Mouse (Mus musculus) testis, postnatal 14 days (tissue): Measurements from ENCODE around the gene Ramp2.
A peak's percentile ranks its signal among the peaks of the same experiment; 100 is the strongest.

Source experiments
- DNase-seq: peaks from one replicate; pipeline ENCODE4 v3.0.0; 2021; ENCODE audit warnings: low spot score

The Ramp2 gene

GRCm38 (mm10) chr11:101235429-101235828 is 10.4 kb upstream of the Ramp2 start:
- DNase-seq = no peak

GRCm38 (mm10) chr11:101236782-101237181 is 9.0 kb upstream of the Ramp2 start:
- DNase-seq = no peak

GRCm38 (mm10) chr11:101238071-101238647 is 7.7 kb upstream of the Ramp2 start:
- DNase-seq = no peak

- DNase-seq = no peak
These were observed 757 bp upstream of the Ramp2 start for GRCm38 (mm10) chr11:101245071-101245470.

- DNase-seq = no peak
These were observed 829 bp downstream of the Ramp2 start for GRCm38 (mm10) chr11:101246702-101247012.

DNA sequence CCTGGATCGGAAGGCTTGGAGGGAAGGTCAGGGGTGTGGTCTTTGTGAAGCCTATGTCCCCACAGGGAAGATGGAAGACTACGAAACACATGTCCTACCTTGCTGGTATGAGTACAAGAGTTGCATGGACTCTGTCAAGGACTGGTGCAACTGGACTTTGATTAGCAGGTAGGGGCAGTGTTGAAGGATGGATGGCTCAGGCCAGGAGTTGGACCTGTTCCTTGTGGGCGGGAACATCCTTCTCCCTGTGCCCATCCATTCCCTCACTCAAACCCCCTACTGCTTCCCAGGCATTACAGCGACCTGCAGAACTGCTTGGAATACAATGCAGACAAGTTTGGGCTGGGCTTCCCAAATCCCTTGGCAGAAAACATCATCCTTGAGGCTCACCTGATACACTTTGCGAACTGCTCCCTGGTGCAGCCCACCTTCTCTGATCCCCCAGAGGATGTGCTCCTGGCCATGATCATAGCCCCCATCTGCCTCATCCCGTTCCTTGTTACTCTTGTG is 1.7 kb downstream of the Ramp2 start:
- no peak for DNase-seq

DNA sequence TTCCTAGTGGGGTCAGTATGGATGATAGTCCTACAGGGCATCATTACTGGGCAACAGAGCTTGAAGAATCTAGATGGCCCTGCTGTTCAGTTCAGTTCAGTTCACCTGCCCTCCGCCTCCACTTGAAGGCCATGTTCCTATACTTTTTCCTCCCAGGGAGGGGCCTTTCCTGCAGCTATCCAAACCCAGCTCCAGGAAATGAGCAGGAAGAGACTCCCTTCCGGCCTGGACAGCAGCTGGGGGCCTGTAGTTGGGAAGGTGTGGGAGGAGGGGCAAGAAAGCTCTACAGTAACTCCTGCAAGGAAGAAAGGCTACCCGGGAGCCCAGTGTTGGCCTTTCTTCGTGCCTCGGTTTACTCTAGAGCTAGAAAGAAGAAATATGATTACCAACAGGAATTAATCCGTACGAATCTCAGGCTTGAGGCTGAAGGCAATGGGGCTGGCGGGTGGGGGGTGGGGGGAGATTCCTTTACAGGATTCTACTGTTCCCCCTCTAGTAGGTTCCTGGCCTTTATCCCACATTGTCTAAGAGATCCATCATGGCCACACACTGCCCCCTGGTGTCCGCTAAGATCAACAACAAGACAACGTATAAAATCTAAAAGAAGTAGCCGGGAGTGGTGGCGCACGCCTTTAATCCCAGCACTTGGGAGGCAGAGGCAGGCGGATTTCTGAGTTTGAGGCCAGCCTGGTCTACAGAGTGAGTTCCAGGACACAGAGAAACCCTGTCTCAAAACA is 2.6 kb downstream of the Ramp2 start:
- DNase-seq = peak; percentile 52

GRCm38 (mm10) chr11:101251031-101251430 is 5.2 kb downstream of the Ramp2 start:
- DNase-seq = no peak

GRCm38 (mm10) chr11:101252941-101253340 is 7.1 kb downstream of the Ramp2 start:
- DNase-seq = no peak

GRCm38 (mm10) chr11:101253613-101254389 is 8.0 kb downstream of the Ramp2 start, which contains the start of gene Vps25:
Vps25 (plus strand) TSS chr11:101253707.
- peak; percentile 87 for DNase-seq

- DNase-seq = no peak
These were observed 10.3 kb downstream of the Ramp2 start for GRCm38 (mm10) chr11:101255826-101256775.

- peak; percentile 85 for DNase-seq
These were observed 13.5 kb downstream of the Ramp2 start for GRCm38 (mm10) chr11:101259261-101259712.

DNA sequence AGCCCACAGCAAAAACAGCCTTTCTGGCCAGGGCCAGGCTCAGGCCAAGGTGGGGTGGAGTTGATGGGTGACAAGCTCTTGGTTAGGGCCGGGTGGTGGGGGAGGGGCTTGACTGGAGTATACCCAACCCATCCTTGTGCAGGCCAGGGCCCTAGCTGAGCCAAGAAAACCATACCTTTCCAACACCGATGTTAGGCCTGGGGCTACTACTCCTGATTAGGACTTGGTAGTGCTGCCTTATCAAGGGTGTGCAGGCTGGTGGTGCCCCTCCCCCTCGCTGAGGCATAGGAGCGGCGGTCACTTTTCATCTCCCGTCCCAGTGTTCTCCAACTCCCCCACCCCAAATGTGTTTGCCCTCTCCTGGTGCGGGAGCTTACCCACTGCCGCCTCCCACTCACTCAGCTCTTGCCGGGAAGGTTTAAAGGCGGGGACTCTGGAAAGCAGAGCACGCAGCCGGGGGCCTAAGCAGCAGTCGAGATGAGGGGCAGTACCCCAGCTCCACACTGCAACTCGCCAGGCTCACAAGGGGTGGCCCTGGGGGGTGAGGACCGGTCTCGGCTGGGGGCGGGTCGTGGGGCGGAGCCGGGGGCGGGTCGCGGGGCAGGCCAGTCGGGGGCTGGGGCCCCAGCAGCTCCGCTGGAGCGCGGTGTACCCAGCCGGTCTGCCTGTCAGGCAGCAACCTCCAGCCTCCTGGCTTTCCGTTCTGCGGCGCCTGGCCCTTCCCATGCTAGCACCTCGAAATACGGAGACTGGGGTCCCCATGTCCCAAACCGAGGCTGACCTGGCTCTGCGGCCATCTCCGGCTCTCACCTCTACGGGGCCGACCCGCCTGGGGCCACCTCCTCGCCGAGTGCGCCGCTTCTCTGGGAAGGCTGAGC is 14.4 kb downstream of the Ramp2 start, which contains the start of gene Wnk4:
Wnk4 (plus strand) TSS at position 620 of the 878 bp plus-strand sequence.
- peak; percentile 71 for DNase-seq

- DNase-seq = no peak
These were observed 15.1 kb downstream of the Ramp2 start for GRCm38 (mm10) chr11:101260826-101261380.

DNA sequence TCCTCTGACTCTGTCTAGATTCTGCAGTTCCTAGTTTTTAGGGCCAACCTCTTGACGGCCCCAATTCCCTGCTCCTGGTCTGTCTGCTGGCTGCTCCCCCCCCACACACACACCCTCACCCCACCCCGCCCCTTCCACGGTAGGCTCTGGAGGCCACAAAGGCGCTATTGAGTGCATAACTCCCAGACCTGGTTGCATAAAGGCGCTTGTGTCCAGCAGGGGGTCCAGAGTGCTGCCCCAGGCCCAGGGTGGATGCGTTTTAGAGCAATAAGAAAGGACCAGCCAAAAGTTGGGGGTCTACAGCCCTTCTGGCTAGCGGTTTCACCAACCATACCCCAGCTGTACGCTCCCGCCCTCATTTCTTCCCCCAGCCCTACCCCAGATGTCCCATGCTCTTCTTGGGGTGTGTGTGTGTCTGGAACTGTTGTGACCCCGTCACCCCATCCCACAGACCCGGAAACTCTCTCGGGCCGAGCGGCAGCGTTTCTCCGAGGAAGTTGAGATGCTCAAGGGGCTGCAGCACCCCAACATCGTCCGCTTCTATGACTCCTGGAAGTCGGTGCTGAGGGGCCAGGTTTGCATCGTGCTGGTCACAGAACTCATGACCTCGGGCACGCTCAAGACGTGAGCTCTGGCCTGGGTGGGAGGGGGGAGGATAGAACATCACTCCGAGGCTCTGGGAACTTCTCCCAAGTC is 16.6 kb downstream of the Ramp2 start:
- DNase-seq = no peak

DNA sequence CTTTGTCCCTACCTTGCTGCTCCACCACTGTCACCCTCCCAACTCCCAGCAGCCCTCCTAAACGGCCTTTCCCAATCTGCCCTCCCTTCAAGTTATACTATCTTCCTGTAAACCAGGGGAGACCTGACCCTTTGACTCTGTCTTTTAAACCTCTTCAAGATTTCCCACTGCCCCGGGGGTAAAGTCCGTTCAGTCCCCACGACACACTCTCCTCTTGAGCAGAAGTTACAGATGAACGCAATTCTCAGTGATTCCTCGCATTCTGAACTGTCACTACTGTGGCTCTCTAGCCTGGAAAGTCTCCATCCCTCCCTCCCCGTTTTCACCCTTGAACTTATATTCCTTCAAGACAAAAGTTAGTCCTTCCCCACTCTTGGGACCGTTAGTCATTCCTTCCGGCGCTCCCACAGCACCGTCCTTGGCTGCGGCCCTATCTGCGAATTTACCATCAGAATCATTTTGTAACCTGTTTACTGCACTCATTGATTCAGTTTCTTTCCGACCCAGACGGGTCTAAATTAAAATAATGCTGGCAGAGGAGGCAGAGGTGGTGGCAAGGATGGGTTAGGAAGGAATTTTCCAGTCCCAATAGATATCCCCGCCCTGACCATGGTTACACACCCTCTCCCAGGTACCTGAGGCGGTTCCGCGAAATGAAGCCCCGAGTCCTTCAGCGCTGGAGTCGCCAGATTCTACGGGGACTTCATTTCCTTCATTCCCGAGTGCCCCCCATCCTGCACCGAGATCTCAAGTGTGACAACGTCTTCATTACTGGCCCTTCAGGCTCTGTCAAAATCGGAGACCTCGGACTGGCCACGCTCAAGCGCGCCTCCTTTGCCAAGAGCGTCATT is 17.5 kb downstream of the Ramp2 start:
- no peak for DNase-seq

DNA sequence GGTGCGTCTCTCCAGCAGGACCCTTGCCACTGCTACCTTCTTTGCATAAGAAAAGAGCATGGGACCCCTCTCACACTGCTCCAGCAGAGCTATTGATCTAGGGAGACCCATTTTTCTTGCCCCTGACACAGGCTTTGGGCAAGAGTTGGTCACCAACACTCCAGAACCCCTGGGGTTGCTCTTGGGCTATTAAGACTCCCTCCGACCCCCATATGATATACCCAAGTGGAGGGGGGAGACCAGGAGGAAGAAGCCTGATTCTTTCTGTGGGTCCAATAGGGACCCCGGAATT is 18.1 kb downstream of the Ramp2 start:
- DNase-seq = no peak

- DNase-seq = no peak
These were observed 19.2 kb downstream of the Ramp2 start for GRCm38 (mm10) chr11:101264954-101265471.

DNA sequence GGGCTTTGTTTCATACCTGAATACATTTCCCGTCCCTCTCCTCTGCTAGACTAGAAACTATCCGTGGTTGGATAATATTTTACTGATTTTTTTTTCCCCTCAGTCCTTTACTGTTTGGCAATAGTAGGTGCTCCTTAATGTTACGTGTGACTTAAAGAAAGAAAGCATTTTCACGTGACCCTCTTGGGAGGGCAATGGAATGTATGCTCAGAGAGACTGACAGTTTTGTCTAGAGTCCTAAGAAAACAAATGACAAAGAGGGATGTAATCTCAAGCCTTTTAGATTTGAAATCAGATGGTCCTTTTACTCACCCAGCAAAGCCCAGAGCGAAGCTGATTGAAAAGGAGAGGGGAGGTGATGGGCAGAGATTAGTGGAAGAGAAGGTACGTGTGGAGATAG is 20.1 kb downstream of the Ramp2 start:
- no peak for DNase-seq
